Mouse (Mus musculus) T-helper 2 cell (primary cell): Measurements from ENCODE around the gene Bsph2.

Experiments
- in situ Hi-C: fragments of 300-600 bp; cut with MboI, MseI; formaldehyde crosslinking; loops from one replicate; pipeline ENCODE4 v1.15.1; 2025; ENCODE audit warnings: high pct_unique_total_duplicates

Gene Bsph2

GRCm38 (mm10) chr7:13570967-13571366 lies at the start of gene Bsph2:
TSS of gene Bsph2 (minus strand) at chr7:13571067.
- in situ Hi-C loops: no loop called here

GRCm38 (mm10) chr7:13511539-13511938 lies 59.3 kb downstream of the Bsph2 start:
- in situ Hi-C loops: loop anchor here (10.0 kb wide), 1 partner anchor 437 kb away; no protein-coding TSS in a partner anchor
